Mouse (Mus musculus): ENCODE results near the gene Arhgap15. TPM values are rescaled to one million over a fixed set of nuclear protein-coding genes. Genes with fewer than 3 reads are reported as not detected.

Gene Arhgap15
- total and polyA plus RNA-seq, 3 experiments, result 16.6 to 40.3 (median 19.8) TPM

- no peak for DNase-seq (ENCODE audit: extremely low read depth)
- in situ Hi-C loops (cut with MboI; ENCODE audit: low pct_ligation_motif_present, low pct_unique_long_range_greater_than_20kb, low sequenced_read_pairs) (loop anchor here (5.0 to 25.0 kb wide), 2 partner anchors 120 to 610 kb away; no protein-coding TSS in a partner anchor), dilution Hi-C loops (cut with MboI; ENCODE audit: extremely low pct_ligation_motif_present, extremely low pct_unique_long_range_greater_than_20kb, low sequenced_read_pairs) (no loop called here)
- H3K9ac ChIP-seq (ENCODE audit: insufficient read depth, low read depth), result no peak overlapping the region
- TF ChIP-seq MEF2A (IDR thresholded peaks at IDR 0.05; ENCODE audit: borderline replicate concordance, low read depth, low read length) (no peak), NELFE (IDR thresholded peaks at IDR 0.05; ENCODE audit: low read depth, low read length) (no peak), RAD21 (IDR thresholded peaks at IDR 0.05; ENCODE audit: low read depth, low read length) (no peak), ZC3H11A (IDR thresholded peaks at IDR 0.05; ENCODE audit: low read depth, low read length) (no peak), SIN3A (IDR thresholded peaks at IDR 0.05; ENCODE audit: low read length) (no peak), CHD2 (IDR thresholded peaks at IDR 0.05; ENCODE audit: low read length) (no peak), IRF4 (IDR thresholded peaks at IDR 0.05; ENCODE audit: low read depth, low read length) (no peak), MXI1 (IDR thresholded peaks at IDR 0.05; ENCODE audit: low read depth, low read length) (no peak), MAZ (IDR thresholded peaks at IDR 0.05; ENCODE audit: low read depth, low read length) (no peak), RCOR1 (conservative IDR thresholded peaks at IDR 0.05; ENCODE audit: low read depth, low read length) (no peak), ZKSCAN1 (IDR thresholded peaks at IDR 0.05; ENCODE audit: borderline replicate concordance, low read depth, low read length) (no peak), TBP (conservative IDR thresholded peaks at IDR 0.05; ENCODE audit: low read depth, low read length) (no peak), USF2 (conservative IDR thresholded peaks at IDR 0.05; ENCODE audit: low read depth, low read length) (no peak), TCF12 (IDR thresholded peaks at IDR 0.05; ENCODE audit: low read depth, low read length) (no peak), NRF1 (IDR thresholded peaks at IDR 0.05; ENCODE audit: low read depth, low read length) (no peak), MAFK (IDR thresholded peaks at IDR 0.05; ENCODE audit: insufficient replicate concordance, low read length) (no peak), ELF1 (IDR thresholded peaks at IDR 0.05; ENCODE audit: low read depth, low read length) (no peak), HCFC1 (IDR thresholded peaks at IDR 0.05; ENCODE audit: low read depth, low read length) (no peak), POLR2A (IDR thresholded peaks at IDR 0.05; ENCODE audit: low read depth, low read length) (no peak), GABPA (IDR thresholded peaks at IDR 0.05; ENCODE audit: insufficient replicate concordance, low read depth, low read length) (no peak)
- no peaks in the 10 kb centered on the region for H3K79me2 ChIP-seq (replicated peaks; ENCODE audit: control insufficient read depth, extremely low read depth, insufficient read depth, poor library complexity, severe bottlenecking)
- no peaks in the 10 kb centered on the region for H3K27me3 ChIP-seq (replicated peaks)
- H3K36me3 ChIP-seq (replicated peaks in 1 of 2; ENCODE audit: control insufficient read depth in 1 of 2, insufficient read depth in 1 of 2, low read length in 1 of 2), result no peaks in the 10 kb centered on the region
- H3K4me1 ChIP-seq (ENCODE audit: control insufficient read depth in 1 of 2, insufficient read depth in 2 of 2), result peaks cover 4 to 12% of the 10 kb centered on the region in 2 experiments
- no peak overlapping the region for H3K4me2 ChIP-seq (ENCODE audit: insufficient read depth, low read depth, poor library complexity, severe bottlenecking)
- H3K27ac ChIP-seq (ENCODE audit: insufficient read depth, low read depth), result no peak overlapping the region
- H3K4me3 ChIP-seq (replicated peaks in 1 of 3; ENCODE audit: low read depth in 2 of 3, low read length in 2 of 3, poor library complexity in 1 of 3), result no peak overlapping the region
- no peaks in the 10 kb centered on the region for H3K9me3 ChIP-seq (replicated peaks; ENCODE audit: low read length)
Observed at GRCm38 (mm10) chr2:43727693-43728092, 20.9 kb upstream of the Arhgap15 start.

- dilution Hi-C loops (cut with MboI; ENCODE audit: extremely low pct_ligation_motif_present, extremely low pct_unique_long_range_greater_than_20kb, low sequenced_read_pairs) (no loop called here), in situ Hi-C loops (cut with MboI; ENCODE audit: low pct_ligation_motif_present, low pct_unique_long_range_greater_than_20kb, low sequenced_read_pairs) (loop anchor here (5.0 to 25.0 kb wide), 2 partner anchors 118 to 608 kb away; no protein-coding TSS in a partner anchor)
- Histone ChIP-seq H3K4me3 (replicated peaks in 1 of 3; ENCODE audit: low read depth in 2 of 3, low read length in 2 of 3, poor library complexity in 1 of 3) (no peak overlapping the region), H3K27ac (ENCODE audit: insufficient read depth, low read depth) (no peak overlapping the region), H3K27me3 (replicated peaks) (no peaks in the 10 kb centered on the region), H3K9me3 (replicated peaks; ENCODE audit: low read length) (no peaks in the 10 kb centered on the region), H3K79me2 (replicated peaks; ENCODE audit: control insufficient read depth, extremely low read depth, insufficient read depth, poor library complexity, severe bottlenecking) (no peaks in the 10 kb centered on the region), H3K9ac (ENCODE audit: insufficient read depth, low read depth) (no peak overlapping the region), H3K4me2 (ENCODE audit: insufficient read depth, low read depth, poor library complexity, severe bottlenecking) (no peak overlapping the region), H3K4me1 (ENCODE audit: control insufficient read depth in 1 of 2, insufficient read depth in 2 of 2) (peaks cover 0 to 5% of the 10 kb centered on the region in 2 experiments; a peak in 1 of 4 replicates), H3K36me3 (replicated peaks in 1 of 2; ENCODE audit: control insufficient read depth in 1 of 2, insufficient read depth in 1 of 2, low read length in 1 of 2) (no peaks in the 10 kb centered on the region)
- no peak for TF ChIP-seq POLR2A (IDR thresholded peaks at IDR 0.05; ENCODE audit: low read depth, low read length)
- TF ChIP-seq ETS1 (conservative IDR thresholded peaks at IDR 0.05; ENCODE audit: low read depth, low read length), result no peak
- no peak for TF ChIP-seq ZKSCAN1 (IDR thresholded peaks at IDR 0.05; ENCODE audit: borderline replicate concordance, low read depth, low read length)
- no peak for TF ChIP-seq MAX (IDR thresholded peaks at IDR 0.05; ENCODE audit: low read length)
- no peak for TF ChIP-seq JUND (conservative IDR thresholded peaks at IDR 0.05; ENCODE audit: low read depth, low read length)
- TF ChIP-seq ZC3H11A (IDR thresholded peaks at IDR 0.05; ENCODE audit: low read depth, low read length), result no peak
- no peak for TF ChIP-seq MEF2A (IDR thresholded peaks at IDR 0.05; ENCODE audit: borderline replicate concordance, low read depth, low read length)
- TF ChIP-seq ZNF384 (IDR thresholded peaks at IDR 0.05; ENCODE audit: low read depth, low read length), result no peak
- TF ChIP-seq IRF4 (IDR thresholded peaks at IDR 0.05; ENCODE audit: low read depth, low read length), result no peak
- no peak for TF ChIP-seq USF2 (conservative IDR thresholded peaks at IDR 0.05; ENCODE audit: low read depth, low read length)
- no peak for TF ChIP-seq MYC (IDR thresholded peaks at IDR 0.05; ENCODE audit: low read depth, low read length)
- no peak for TF ChIP-seq ZMIZ1 (IDR thresholded peaks at IDR 0.05; ENCODE audit: low read depth, low read length)
- no peak for TF ChIP-seq GABPA (IDR thresholded peaks at IDR 0.05; ENCODE audit: insufficient replicate concordance, low read depth, low read length)
- TF ChIP-seq SMC3 (IDR thresholded peaks at IDR 0.05; ENCODE audit: low read depth, low read length), result no peak
- no peak for DNase-seq (ENCODE audit: extremely low read depth)
Observed at GRCm38 (mm10) chr2:43728831-43729230, 19.8 kb upstream of the Arhgap15 start.

All from CH12.LX (cell line).